Mouse (Mus musculus) midbrain, embryonic 15.5 days (tissue): ENCODE measurements around the gene Bcl9. TPM values are rescaled to one million over a fixed set of nuclear protein-coding genes. Genes with fewer than 3 reads are reported as not detected.

Experiments used
- ATAC-seq: fragments of 200-750 bp; cut with Nextera tagmentation; replicated peaks from 2 replicates; pipeline ENCODE4 v1.8.0; 2017; ENCODE audit warnings: moderate TSS enrichment
- H3K27ac ChIP-seq: fragments of 300-500 bp; sonication (generic); 2 replicates; pipeline ENCODE4 v1.5.1; 2015; ENCODE audit warnings: mild to moderate bottlenecking, inconsistent platforms
- H3K27me3 ChIP-seq: fragments of 300-500 bp; sonication (generic); replicated peaks from 2 replicates; pipeline ENCODE4 v1.6.1; 2015; ENCODE audit warnings: inconsistent platforms
- H3K36me3 ChIP-seq: fragments of 300-500 bp; sonication (generic); replicated peaks from 2 replicates; pipeline ENCODE4 v1.6.1; 2015; ENCODE audit warnings: inconsistent platforms
- H3K4me1 ChIP-seq: fragments of 300-500 bp; sonication (generic); 2 replicates; pipeline ENCODE4 v1.6.1; 2015; ENCODE audit warnings: inconsistent platforms
- H3K4me2 ChIP-seq: fragments of 300-500 bp; sonication (generic); 2 replicates; pipeline ENCODE4 v1.6.1; 2015; ENCODE audit warnings: inconsistent platforms, mild to moderate bottlenecking, moderate library complexity
- H3K4me3 ChIP-seq: fragments of 300-500 bp; sonication (generic); 2 replicates; pipeline ENCODE4 v1.5.1; 2015; ENCODE audit warnings: mild to moderate bottlenecking, inconsistent platforms
- H3K9ac ChIP-seq: fragments of 300-500 bp; sonication (generic); 2 replicates; pipeline ENCODE4 v1.6.1; 2015; ENCODE audit warnings: mild to moderate bottlenecking, inconsistent platforms
- H3K9me3 ChIP-seq: fragments of 300-500 bp; sonication (generic); 2 replicates; pipeline ENCODE4 v1.6.1; 2016; ENCODE audit warnings: inconsistent platforms
- WGBS: fragments of 180-500 bp; shearing (Covaris S2); methylation state at CpG from one replicate; pipeline ENCODE4 v1.1.7; 2015; ENCODE audit warnings: mixed read lengths; 5-methylcytosine and 5-hydroxymethylcytosine counted together
- polyA plus RNA-seq: library from polyadenylated mRNA; unstranded; fragments of >200 nt; fragmentation: Nextera tagmentation; extraction: Ambion mirVana; gene quantifications from 2 replicates; pipeline ENCODE4 v1.2.1, GENCODE M21; 2015

Gene Bcl9
- polyA plus RNA-seq, 1 experiment from 2014 or later = 102 TPM

- Histone ChIP-seq H3K9me3 (no peaks in the 10 kb centered on the region), H3K27ac (peak overlapping the region; percentile 93), H3K4me2 (peak overlapping the region; percentile 74), H3K27me3 (no peaks in the 10 kb centered on the region), H3K4me3 (peak overlapping the region; percentile 83), H3K9ac (peak overlapping the region; percentile 92), H3K36me3 (no peaks in the 10 kb centered on the region), H3K4me1 (peaks cover 39% of the 10 kb centered on the region)
- peak; percentile 90 for ATAC-seq
- WGBS = 2% methylated on average over 39 of the region's 79 CpGs
Observed at GRCm38 (mm10) chr3:97227259-97228005, 70.3 kb downstream of the Bcl9 start.

- 1% methylated on average over 18 of the region's 18 CpGs for WGBS
- peak overlapping the region; percentile 93 for H3K27ac ChIP-seq
- H3K4me2 ChIP-seq = peak overlapping the region; percentile 74
- peak overlapping the region; percentile 83 for H3K4me3 ChIP-seq
- peak overlapping the region; percentile 92 for H3K9ac ChIP-seq
- H3K36me3 ChIP-seq = no peaks in the 10 kb centered on the region
- H3K27me3 ChIP-seq = no peaks in the 10 kb centered on the region
- H3K9me3 ChIP-seq = no peaks in the 10 kb centered on the region
- peaks cover 39% of the 10 kb centered on the region for H3K4me1 ChIP-seq
- peak; percentile 32 for ATAC-seq
Observed at GRCm38 (mm10) chr3:97226719-97227118, 71.0 kb downstream of the Bcl9 start.

GRCm38 (mm10) chr3:97225231-97225630 is 72.5 kb downstream of the Bcl9 start:
- no peaks in the 10 kb centered on the region for H3K27me3 ChIP-seq
- H3K27ac ChIP-seq = no peak overlapping the region
- H3K4me3 ChIP-seq = no peak overlapping the region
- ATAC-seq = no peak
- no peak overlapping the region for H3K9ac ChIP-seq
- 75% methylated on average over 5 of the region's 5 CpGs for WGBS
- 0 out of 2 replicates have a peak, but pooled peaks cover 2% of the 10 kb centered on the region for H3K36me3 ChIP-seq
- H3K9me3 ChIP-seq = no peaks in the 10 kb centered on the region
- peaks cover 39% of the 10 kb centered on the region for H3K4me1 ChIP-seq
- H3K4me2 ChIP-seq = peak overlapping the region; percentile 3; the same call in 1 of the 2 replicates

DNA sequence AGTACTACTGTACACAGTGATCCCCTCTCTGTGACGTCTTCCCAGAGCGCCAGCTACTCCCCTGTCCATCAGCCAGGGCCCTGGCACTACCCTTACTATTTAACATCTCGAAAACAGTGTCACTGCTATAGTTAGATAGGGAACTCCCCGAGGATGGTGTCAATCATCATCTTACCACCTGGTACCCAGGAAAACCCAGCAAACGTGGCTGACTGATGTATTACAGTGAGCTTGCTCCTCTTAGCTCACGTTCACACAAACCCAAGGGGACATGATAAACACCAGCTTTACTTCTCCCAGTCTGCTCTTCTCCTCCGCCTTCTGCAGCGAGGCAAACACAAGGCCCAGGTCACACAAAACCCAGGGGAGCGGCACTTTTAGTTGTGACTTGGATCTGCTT is 74.5 kb downstream of the Bcl9 start:
- no peak for ATAC-seq
- H3K9me3 ChIP-seq = no peaks in the 10 kb centered on the region
- H3K9ac ChIP-seq = no peak overlapping the region
- no peak overlapping the region for H3K4me3 ChIP-seq
- H3K4me2 ChIP-seq = no peak overlapping the region
- no peak overlapping the region for H3K27ac ChIP-seq
- peaks cover 9% of the 10 kb centered on the region; the same call in 1 of the 2 replicates for H3K36me3 ChIP-seq
- 69% methylated on average over 9 of the region's 9 CpGs for WGBS
- peaks cover 35% of the 10 kb centered on the region for H3K4me1 ChIP-seq
- no peaks in the 10 kb centered on the region for H3K27me3 ChIP-seq

DNA sequence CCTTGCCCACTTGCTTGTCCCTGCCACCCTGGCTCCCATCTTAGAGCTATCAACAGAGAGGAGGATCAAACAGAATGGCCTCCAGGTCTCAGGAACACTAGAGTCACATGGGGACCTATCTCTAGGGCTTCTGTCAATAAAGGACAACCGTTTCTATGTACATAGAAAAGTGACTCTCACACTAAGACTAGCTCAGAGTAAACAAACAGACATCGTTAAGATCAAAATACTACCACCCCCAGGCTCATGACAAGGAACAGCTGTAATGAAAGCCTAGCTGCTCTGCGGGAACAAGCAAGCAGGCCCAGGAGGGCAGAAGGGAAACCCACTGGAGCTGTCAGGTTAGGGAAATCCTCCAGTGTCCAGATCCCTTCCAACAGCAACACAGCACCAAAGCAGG is 82.2 kb downstream of the Bcl9 start:
- H3K9ac ChIP-seq = no peak overlapping the region
- no peaks in the 10 kb centered on the region for H3K27me3 ChIP-seq
- H3K36me3 ChIP-seq = peaks cover 44% of the 10 kb centered on the region
- 0 out of 2 replicates have a peak, but pooled peaks cover 4% of the 10 kb centered on the region for H3K4me1 ChIP-seq
- H3K9me3 ChIP-seq = no peaks in the 10 kb centered on the region
- H3K4me3 ChIP-seq = no peak overlapping the region
- H3K27ac ChIP-seq = no peak overlapping the region
- ATAC-seq = no peak
- no peak overlapping the region for H3K4me2 ChIP-seq
- 79% methylated on average over 3 of the region's 3 CpGs for WGBS

GRCm38 (mm10) chr3:97214439-97214838 is 83.3 kb downstream of the Bcl9 start:
- Histone ChIP-seq H3K27ac (no peak overlapping the region), H3K27me3 (no peaks in the 10 kb centered on the region), H3K4me1 (0 out of 2 replicates have a peak, but pooled peaks cover 4% of the 10 kb centered on the region), H3K4me2 (no peak overlapping the region), H3K4me3 (no peak overlapping the region), H3K36me3 (peaks cover 49% of the 10 kb centered on the region), H3K9me3 (no peaks in the 10 kb centered on the region), H3K9ac (no peak overlapping the region)
- 54% methylated on average over 1 of the region's 1 CpGs for WGBS
- no peak for ATAC-seq

DNA sequence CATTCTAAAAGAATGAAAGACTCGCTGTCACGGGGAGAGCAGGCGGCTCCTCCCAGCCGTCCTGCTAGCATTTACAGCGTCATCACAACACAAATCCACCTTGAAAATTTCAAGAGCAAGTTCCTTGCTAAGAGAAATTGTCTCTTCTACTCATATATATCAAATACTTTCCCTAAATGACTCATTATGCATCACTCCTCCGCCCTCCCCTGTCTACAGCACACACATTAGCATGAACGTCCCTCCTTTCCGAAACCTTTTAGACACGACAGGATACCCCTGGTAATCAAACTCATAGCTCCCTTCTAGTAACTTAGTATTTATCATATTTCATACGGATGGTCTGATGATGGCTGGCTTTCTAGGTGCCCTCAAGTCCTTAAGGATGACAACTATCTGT is 83.8 kb downstream of the Bcl9 start:
- Histone ChIP-seq H3K4me3 (no peak overlapping the region), H3K36me3 (peaks cover 49% of the 10 kb centered on the region), H3K4me2 (no peak overlapping the region), H3K27me3 (no peaks in the 10 kb centered on the region), H3K9ac (no peak overlapping the region), H3K4me1 (0 out of 2 replicates have a peak, but pooled peaks cover 4% of the 10 kb centered on the region), H3K27ac (no peak overlapping the region), H3K9me3 (no peaks in the 10 kb centered on the region)
- ATAC-seq = no peak
- 93% methylated on average over 10 of the region's 10 CpGs for WGBS

GRCm38 (mm10) chr3:97211177-97211576 is 86.5 kb downstream of the Bcl9 start:
- ATAC-seq = no peak
- 91% methylated on average over 5 of the region's 5 CpGs for WGBS
- H3K27me3 ChIP-seq = no peaks in the 10 kb centered on the region
- no peak overlapping the region for H3K4me3 ChIP-seq
- H3K4me1 ChIP-seq = 0 out of 2 replicates have a peak, but pooled peaks cover 4% of the 10 kb centered on the region
- H3K4me2 ChIP-seq = no peak overlapping the region
- H3K9me3 ChIP-seq = no peaks in the 10 kb centered on the region
- H3K9ac ChIP-seq = no peak overlapping the region
- no peak overlapping the region for H3K27ac ChIP-seq
- H3K36me3 ChIP-seq = peaks cover 70% of the 10 kb centered on the region

- no peaks in the 10 kb centered on the region for H3K27me3 ChIP-seq
- no peak for ATAC-seq
- no peak overlapping the region for H3K9ac ChIP-seq
- no peak overlapping the region for H3K4me2 ChIP-seq
- no peaks in the 10 kb centered on the region for H3K4me1 ChIP-seq
- no peaks in the 10 kb centered on the region for H3K9me3 ChIP-seq
- no peak overlapping the region for H3K27ac ChIP-seq
- H3K36me3 ChIP-seq = peaks cover 76% of the 10 kb centered on the region
- H3K4me3 ChIP-seq = no peak overlapping the region
- WGBS = 87% methylated on average over 9 of the region's 9 CpGs
Observed at GRCm38 (mm10) chr3:97209351-97209750, 88.4 kb downstream of the Bcl9 start.

GRCm38 (mm10) chr3:97206521-97206920 is 91.2 kb downstream of the Bcl9 start:
- Histone ChIP-seq H3K9me3 (no peaks in the 10 kb centered on the region), H3K27me3 (no peaks in the 10 kb centered on the region), H3K27ac (no peak overlapping the region), H3K4me3 (no peak overlapping the region), H3K36me3 (peaks cover 58% of the 10 kb centered on the region), H3K9ac (no peak overlapping the region), H3K4me1 (0 out of 2 replicates have a peak, but pooled peaks cover 4% of the 10 kb centered on the region), H3K4me2 (no peak overlapping the region)
- 89% methylated on average over 3 of the region's 3 CpGs for WGBS
- no peak for ATAC-seq

GRCm38 (mm10) chr3:97203880-97204279 is 93.8 kb downstream of the Bcl9 start:
- Histone ChIP-seq H3K27me3 (no peaks in the 10 kb centered on the region), H3K9ac (no peak overlapping the region), H3K4me2 (no peak overlapping the region), H3K4me3 (no peak overlapping the region), H3K36me3 (peaks cover 42% of the 10 kb centered on the region), H3K27ac (no peak overlapping the region), H3K4me1 (peaks cover 8% of the 10 kb centered on the region; the same call in 1 of the 2 replicates), H3K9me3 (no peaks in the 10 kb centered on the region)
- 79% methylated on average over 14 of the region's 14 CpGs for WGBS
- no peak for ATAC-seq

DNA sequence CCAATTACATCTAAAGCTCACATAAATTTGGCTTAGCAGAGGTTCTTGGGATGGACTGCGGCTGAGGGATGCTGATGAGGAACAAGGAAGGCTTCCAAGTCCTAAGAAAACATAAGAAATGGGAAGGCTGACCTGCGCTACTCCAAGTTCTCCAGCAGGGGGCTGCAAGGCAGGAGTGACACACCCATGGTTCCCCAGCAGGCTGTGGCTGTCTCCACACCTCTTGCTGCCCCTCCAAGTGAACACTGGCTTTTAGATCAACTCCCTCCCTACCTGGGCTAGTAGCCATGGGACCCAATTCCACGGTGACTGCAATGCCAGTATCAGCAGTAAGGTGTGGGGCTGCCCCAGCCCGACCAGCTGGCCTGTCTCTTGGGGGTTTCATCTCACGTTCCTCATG is 95.8 kb downstream of the Bcl9 start:
- peak; percentile 70; the same call in 1 of the 2 replicates for ATAC-seq
- no peak overlapping the region for H3K4me3 ChIP-seq
- H3K4me1 ChIP-seq = peaks cover 8% of the 10 kb centered on the region; the same call in 1 of the 2 replicates
- no peak overlapping the region for H3K9ac ChIP-seq
- WGBS = 44% methylated on average over 5 of the region's 5 CpGs
- 0 out of 2 replicates have a peak overlapping the region, but pooled peaks have one; percentile 18 for H3K27ac ChIP-seq
- no peaks in the 10 kb centered on the region for H3K27me3 ChIP-seq
- H3K9me3 ChIP-seq = no peaks in the 10 kb centered on the region
- H3K36me3 ChIP-seq = peaks cover 25% of the 10 kb centered on the region
- H3K4me2 ChIP-seq = no peak overlapping the region

GRCm38 (mm10) chr3:97199261-97199660 is 98.5 kb downstream of the Bcl9 start:
- H3K9ac ChIP-seq = no peak overlapping the region
- peaks cover 8% of the 10 kb centered on the region; the same call in 1 of the 2 replicates for H3K4me1 ChIP-seq
- no peak overlapping the region for H3K27ac ChIP-seq
- no peak overlapping the region for H3K4me3 ChIP-seq
- H3K9me3 ChIP-seq = no peaks in the 10 kb centered on the region
- H3K4me2 ChIP-seq = no peak overlapping the region
- no peak for ATAC-seq
- H3K36me3 ChIP-seq = 0 out of 2 replicates have a peak, but pooled peaks cover 2% of the 10 kb centered on the region
- no peaks in the 10 kb centered on the region for H3K27me3 ChIP-seq
- 19% methylated on average over 4 of the region's 4 CpGs for WGBS
